Mouse (Mus musculus): ENCODE results near the gene Psmd3. TPM values are rescaled to one million over a fixed set of nuclear protein-coding genes. Genes with fewer than 3 reads are reported as not detected.

The Psmd3 gene
- polyA plus RNA-seq, 1 experiment, result 207 TPM

DNA sequence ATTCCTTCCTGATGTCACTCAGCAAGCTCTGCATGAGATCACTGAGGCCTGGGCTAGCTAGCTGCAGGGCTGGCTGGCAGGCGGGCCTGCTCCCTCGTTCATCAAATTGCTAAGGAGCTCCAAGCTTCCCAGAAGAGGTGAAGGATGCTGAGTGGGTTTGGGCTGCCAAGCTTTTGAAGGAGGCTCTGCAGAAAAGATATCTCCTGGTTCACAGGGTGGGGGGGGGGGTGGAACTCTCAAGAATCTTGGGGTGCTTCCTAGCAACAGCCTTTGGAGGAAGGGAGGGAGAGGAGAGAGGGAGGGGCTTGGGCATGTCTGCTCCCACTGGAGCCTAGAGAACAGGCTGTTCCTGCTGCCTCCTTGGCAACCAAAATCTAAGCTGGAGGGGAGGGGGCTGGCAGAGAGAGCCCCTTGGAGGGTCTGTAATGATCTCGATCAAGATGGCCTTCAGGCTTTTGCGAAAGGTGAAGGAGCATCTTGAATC lies 56.1 kb downstream of the Psmd3 start:
- no peak overlapping the region for H3K27ac ChIP-seq (ENCODE audit: insufficient read depth, low read length)
- peaks cover 13% of the 10 kb centered on the region; the same call in 1 of the 2 replicates for H3K4me1 ChIP-seq (ENCODE audit: control insufficient read depth, insufficient read depth, low read length)
- no peak for TF ChIP-seq POLR2A (IDR thresholded peaks at IDR 0.05; ENCODE audit: borderline replicate concordance, insufficient read depth, low read length)
- TF ChIP-seq CTCF (IDR thresholded peaks at IDR 0.05; ENCODE audit: borderline replicate concordance, insufficient read depth, low read depth, low read length), result no peak
- WGBS, result 49% methylated on average over 4 of the region's 4 CpGs
- H3K4me3 ChIP-seq (replicated peaks; ENCODE audit: insufficient read depth, low read depth, low read length), result no peak overlapping the region
- no peaks in the 10 kb centered on the region for H3K27me3 ChIP-seq (ENCODE audit: control insufficient read depth, insufficient read depth, low read length)
- DNase-seq, result peak in 1 of 2 experiments; percentile 28

- TF ChIP-seq POLR2A (IDR thresholded peaks at IDR 0.05; ENCODE audit: borderline replicate concordance, insufficient read depth, low read length) (no peak), CTCF (IDR thresholded peaks at IDR 0.05; ENCODE audit: borderline replicate concordance, insufficient read depth, low read depth, low read length) (no peak)
- WGBS, result 52% methylated on average over 9 of the region's 9 CpGs
- H3K4me3 ChIP-seq (replicated peaks; ENCODE audit: insufficient read depth, low read depth, low read length), result no peak overlapping the region
- DNase-seq, result no peak
- peaks cover 16% of the 10 kb centered on the region for H3K4me1 ChIP-seq (ENCODE audit: control insufficient read depth, insufficient read depth, low read length)
- no peaks in the 10 kb centered on the region for H3K27me3 ChIP-seq (ENCODE audit: control insufficient read depth, insufficient read depth, low read length)
- H3K27ac ChIP-seq (ENCODE audit: insufficient read depth, low read length), result no peak overlapping the region
Observed at GRCm38 (mm10) chr11:98738925-98739324, 56.6 kb downstream of the Psmd3 start.

GRCm38 (mm10) chr11:98740026-98740392 lies 57.7 kb downstream of the Psmd3 start:
- Histone ChIP-seq H3K4me3 (replicated peaks; ENCODE audit: insufficient read depth, low read depth, low read length) (peak overlapping the region; percentile 80), H3K4me1 (ENCODE audit: control insufficient read depth, insufficient read depth, low read length) (peaks cover 19% of the 10 kb centered on the region), H3K27me3 (ENCODE audit: control insufficient read depth, insufficient read depth, low read length) (no peaks in the 10 kb centered on the region), H3K27ac (ENCODE audit: insufficient read depth, low read length) (peak overlapping the region; percentile 49; the same call in 1 of the 2 replicates)
- WGBS, result 38% methylated on average over 8 of the region's 8 CpGs
- no peak for DNase-seq
- TF ChIP-seq CTCF (IDR thresholded peaks at IDR 0.05; ENCODE audit: borderline replicate concordance, insufficient read depth, low read depth, low read length) (no peak), POLR2A (IDR thresholded peaks at IDR 0.05; ENCODE audit: borderline replicate concordance, insufficient read depth, low read length) (no peak)

DNA sequence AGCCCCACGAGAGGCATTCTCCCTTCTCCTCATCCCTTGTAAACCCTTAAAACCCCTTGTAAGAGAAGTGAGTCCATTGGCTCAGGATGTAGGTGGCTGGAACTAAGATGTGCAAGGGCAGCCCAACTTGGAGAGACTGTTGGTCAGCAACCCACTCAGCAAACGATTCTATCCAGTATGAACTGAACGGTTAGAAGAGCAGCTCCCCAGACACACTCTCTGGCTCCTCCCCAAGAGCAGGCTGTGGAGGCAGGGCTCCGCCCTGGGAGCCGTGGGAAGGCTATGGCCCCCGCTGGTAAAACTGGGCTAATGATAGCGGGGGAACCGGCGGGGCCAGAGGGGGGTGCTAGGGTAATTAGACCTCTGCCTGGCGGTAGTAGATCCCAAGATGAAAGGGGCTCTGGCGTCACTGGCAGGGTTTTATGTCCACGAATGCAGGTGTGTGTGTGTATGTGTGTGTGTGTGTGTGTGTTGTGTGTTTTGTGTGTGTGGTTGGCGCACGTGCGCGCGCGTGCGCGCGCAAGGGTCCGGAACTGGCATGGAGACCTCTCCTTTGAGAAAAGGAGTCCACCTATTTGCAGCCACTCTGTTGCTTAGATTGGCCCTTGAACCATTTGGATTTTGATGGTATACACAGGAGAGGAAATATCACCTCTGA lies 58.2 kb downstream of the Psmd3 start, which contains the start of gene Thra:
Gene Thra, plus strand, starts transcription at position 246 of the 658 bp plus-strand sequence.
- DNase-seq, result peak; percentile 71 to 74
- H3K4me3 ChIP-seq (replicated peaks; ENCODE audit: insufficient read depth, low read depth, low read length), result peak within 1 kb of the TSS; percentile 80
- peak within 1 kb of the TSS; percentile 66 for H3K27ac ChIP-seq (ENCODE audit: insufficient read depth, low read length)
- WGBS, result 2% methylated on average over 22 of the region's 22 CpGs
- H3K4me1 ChIP-seq (ENCODE audit: control insufficient read depth, insufficient read depth, low read length), result peaks cover 19% of the 10 kb centered on the region
- H3K27me3 ChIP-seq (ENCODE audit: control insufficient read depth, insufficient read depth, low read length), result no peaks in the 10 kb centered on the region
- TF ChIP-seq POLR2A (IDR thresholded peaks at IDR 0.05; ENCODE audit: borderline replicate concordance, insufficient read depth, low read length) (peak; percentile 11; the same call in 1 of the 2 replicates), CTCF (IDR thresholded peaks at IDR 0.05; ENCODE audit: borderline replicate concordance, insufficient read depth, low read depth, low read length) (no peak)

DNA sequence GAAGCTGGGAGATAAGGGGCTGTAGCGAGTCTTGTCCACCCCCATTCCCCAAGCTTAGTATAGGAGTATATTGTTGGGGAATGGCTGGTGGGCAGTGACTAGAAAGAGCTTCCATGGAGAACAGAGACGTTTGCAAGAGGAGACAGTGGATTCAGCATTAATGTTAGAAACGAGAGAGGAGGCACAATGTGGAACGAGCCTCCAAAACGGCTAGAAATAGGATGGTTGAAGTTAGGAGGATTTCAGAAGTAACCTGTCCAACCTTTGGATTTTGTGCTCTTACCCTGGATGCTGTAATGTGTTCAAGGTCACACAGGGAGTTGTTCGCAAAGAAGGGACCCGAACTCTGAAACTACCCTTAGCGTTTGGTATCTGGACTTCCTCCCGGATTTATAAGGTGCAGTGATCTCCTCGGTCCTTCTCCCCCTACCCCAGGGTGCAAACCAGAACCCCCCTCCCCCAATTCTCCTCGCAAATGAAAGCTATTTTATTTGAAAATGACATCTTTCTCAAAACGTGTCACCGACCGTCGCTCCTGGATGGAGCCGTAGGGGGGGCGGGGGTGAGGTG lies 58.8 kb downstream of the Psmd3 start:
- Histone ChIP-seq H3K27me3 (ENCODE audit: control insufficient read depth, insufficient read depth, low read length) (no peaks in the 10 kb centered on the region), H3K4me3 (replicated peaks; ENCODE audit: insufficient read depth, low read depth, low read length) (peak overlapping the region; percentile 80), H3K4me1 (ENCODE audit: control insufficient read depth, insufficient read depth, low read length) (peaks cover 25% of the 10 kb centered on the region), H3K27ac (ENCODE audit: insufficient read depth, low read length) (peak overlapping the region; percentile 66)
- 2% methylated on average over 17 of the region's 17 CpGs for WGBS
- no peak for TF ChIP-seq POLR2A (IDR thresholded peaks at IDR 0.05; ENCODE audit: borderline replicate concordance, insufficient read depth, low read length)
- TF ChIP-seq CTCF (IDR thresholded peaks at IDR 0.05; ENCODE audit: borderline replicate concordance, insufficient read depth, low read depth, low read length), result no peak
- no peak for DNase-seq

DNA sequence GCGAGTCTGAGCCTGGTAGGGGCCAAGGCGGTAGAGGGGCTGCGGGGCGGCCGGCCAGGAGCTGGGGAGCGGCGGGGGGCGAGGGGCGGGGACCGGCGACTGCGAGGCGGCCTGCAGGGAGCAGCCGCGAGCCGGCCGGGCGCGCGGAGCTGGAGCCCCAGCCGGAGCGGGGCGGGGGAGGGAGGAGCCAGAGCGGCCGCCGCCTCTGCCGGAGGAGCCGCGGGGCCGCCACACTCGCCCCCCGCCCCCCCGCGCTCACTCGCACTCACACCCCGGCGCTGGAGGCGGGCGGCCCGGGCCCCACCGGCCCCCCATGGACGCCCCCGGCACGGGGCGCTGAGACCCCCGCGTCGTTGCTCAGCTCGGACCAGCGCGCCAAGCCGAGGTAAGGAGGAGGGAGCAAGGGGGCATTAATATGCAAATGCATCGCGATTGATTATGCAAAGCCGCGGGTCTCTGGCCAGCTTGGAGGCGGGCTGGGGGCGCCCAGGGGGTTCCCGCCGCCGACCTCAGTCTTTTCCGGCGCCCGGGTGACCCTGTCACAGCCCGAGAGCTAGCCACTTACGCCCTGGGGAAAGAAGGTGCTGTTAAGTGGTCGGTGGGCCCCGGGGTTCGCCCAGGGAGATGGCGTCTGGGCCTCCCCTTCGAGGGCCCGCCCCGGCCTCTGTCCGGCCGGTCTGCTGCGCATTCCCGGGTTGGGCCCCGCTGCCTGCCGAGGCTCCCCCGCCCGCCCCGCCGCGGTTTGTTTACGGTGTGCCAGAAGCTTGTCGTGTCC lies 59.5 kb downstream of the Psmd3 start:
- H3K27ac ChIP-seq (ENCODE audit: insufficient read depth, low read length), result peak overlapping the region; percentile 100
- peak; percentile 83 to 85 for DNase-seq
- peak overlapping the region; percentile 98 for H3K4me3 ChIP-seq (replicated peaks; ENCODE audit: insufficient read depth, low read depth, low read length)
- TF ChIP-seq POLR2A (IDR thresholded peaks at IDR 0.05; ENCODE audit: borderline replicate concordance, insufficient read depth, low read length) (0 out of 2 replicates have a peak, but pooled peaks have one; percentile 5), CTCF (IDR thresholded peaks at IDR 0.05; ENCODE audit: borderline replicate concordance, insufficient read depth, low read depth, low read length) (no peak)
- peaks cover 31% of the 10 kb centered on the region for H3K4me1 ChIP-seq (ENCODE audit: control insufficient read depth, insufficient read depth, low read length)
- 2% methylated on average over 74 of the region's 86 CpGs for WGBS
- no peaks in the 10 kb centered on the region for H3K27me3 ChIP-seq (ENCODE audit: control insufficient read depth, insufficient read depth, low read length)

DNA sequence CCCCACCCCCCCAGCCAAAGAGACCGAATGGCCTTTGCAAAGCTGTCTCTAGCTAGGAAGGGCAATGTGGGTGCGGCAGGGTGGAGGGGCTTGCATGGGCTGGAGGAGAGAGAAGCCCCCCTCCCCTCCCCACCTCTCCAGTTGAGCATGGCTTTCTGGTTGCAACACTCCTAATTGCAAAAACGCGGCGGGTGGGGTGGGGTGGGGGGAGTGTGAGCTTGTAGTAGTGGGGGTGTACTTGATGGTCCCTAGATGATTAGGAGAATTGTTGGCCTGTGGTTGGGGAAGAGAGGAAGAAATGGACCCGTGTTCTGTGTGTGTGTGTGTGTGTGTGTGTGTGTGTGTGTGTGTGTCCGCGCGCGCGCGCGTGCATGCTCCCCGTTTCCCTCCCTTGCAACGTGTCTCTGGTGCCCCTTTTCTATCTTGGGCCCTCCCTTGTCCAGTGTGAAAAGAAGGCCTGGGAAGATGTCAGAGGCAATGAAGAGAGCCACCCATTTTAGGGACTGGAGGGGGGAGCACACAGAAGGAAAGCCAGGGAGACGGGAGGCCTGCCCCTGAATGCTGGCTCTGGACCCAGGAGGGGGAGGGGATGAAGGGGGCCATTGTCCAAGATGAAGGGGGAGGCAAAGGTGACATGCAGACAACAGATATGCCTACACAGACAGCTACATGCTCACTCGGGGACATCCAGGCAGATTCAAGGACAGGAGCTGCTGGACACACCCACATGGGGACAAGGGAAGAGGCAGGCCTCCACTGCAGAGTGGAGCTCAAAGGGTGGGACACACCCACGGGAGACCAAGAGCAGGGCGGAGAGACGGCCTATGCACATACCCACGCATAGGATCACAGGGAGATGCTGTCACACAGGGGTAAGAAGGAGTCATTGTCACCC lies 60.3 kb downstream of the Psmd3 start:
- H3K4me1 ChIP-seq (ENCODE audit: control insufficient read depth, insufficient read depth, low read length), result peaks cover 37% of the 10 kb centered on the region
- peak overlapping the region; percentile 98 for H3K4me3 ChIP-seq (replicated peaks; ENCODE audit: insufficient read depth, low read depth, low read length)
- peak overlapping the region; percentile 100 for H3K27ac ChIP-seq (ENCODE audit: insufficient read depth, low read length)
- 0 out of 2 replicates have a peak, but pooled peaks have one; percentile 16 for TF ChIP-seq POLR2A (IDR thresholded peaks at IDR 0.05; ENCODE audit: borderline replicate concordance, insufficient read depth, low read length)
- TF ChIP-seq CTCF (IDR thresholded peaks at IDR 0.05; ENCODE audit: borderline replicate concordance, insufficient read depth, low read depth, low read length), result no peak
- peak; percentile 55 to 62 for DNase-seq
- no peaks in the 10 kb centered on the region for H3K27me3 ChIP-seq (ENCODE audit: control insufficient read depth, insufficient read depth, low read length)
- WGBS, result under 1% methylated on average over 21 of the region's 21 CpGs
